Mouse (Mus musculus): ENCODE data around the gene Dpp6. TPM values are rescaled to one million over a fixed set of nuclear protein-coding genes. Genes with fewer than 3 reads are reported as not detected.

Dpp6 gene
- polyA plus RNA-seq, 1 experiment from 2014 or later, result 2.6 TPM

GRCm38 (mm10) chr5:27063871-27064270 is 246.9 kb downstream of the Dpp6 start:
- H3K36me3 ChIP-seq (ENCODE audit: control insufficient read depth, insufficient read depth, low read length), result no peaks in the 10 kb centered on the region
- H3K27me3 ChIP-seq (ENCODE audit: control insufficient read depth, insufficient read depth, low read length), result no peaks in the 10 kb centered on the region
- no peaks in the 10 kb centered on the region for H3K4me1 ChIP-seq (ENCODE audit: control insufficient read depth, insufficient read depth, low read length)
- 33% methylated on average over 1 of the region's 1 CpGs for WGBS
- no peaks in the 10 kb centered on the region for H3K9me3 ChIP-seq (ENCODE audit: control insufficient read depth, low read length)
- ATAC-seq (ENCODE audit: low FRiP score, low TSS enrichment), result no peak; the same call in 1 of the 2 replicates
- no peak overlapping the region for H3K4me3 ChIP-seq (ENCODE audit: low read length)
- no peak overlapping the region for H3K4me2 ChIP-seq (replicated peaks; ENCODE audit: low read depth, low read length)
- no peak overlapping the region for H3K27ac ChIP-seq (ENCODE audit: low read depth, low read length)
- H3K9ac ChIP-seq (ENCODE audit: low read depth, low read length), result no peak overlapping the region

- H3K27ac ChIP-seq (ENCODE audit: low read depth, low read length), result no peak overlapping the region
- no peaks in the 10 kb centered on the region for H3K27me3 ChIP-seq (ENCODE audit: control insufficient read depth, insufficient read depth, low read length)
- no peaks in the 10 kb centered on the region for H3K9me3 ChIP-seq (ENCODE audit: control insufficient read depth, low read length)
- H3K4me1 ChIP-seq (ENCODE audit: control insufficient read depth, insufficient read depth, low read length), result no peaks in the 10 kb centered on the region
- no peak overlapping the region for H3K4me3 ChIP-seq (ENCODE audit: low read length)
- ATAC-seq (ENCODE audit: low FRiP score, low TSS enrichment), result no peak
- no peaks in the 10 kb centered on the region for H3K36me3 ChIP-seq (ENCODE audit: control insufficient read depth, insufficient read depth, low read length)
- 78% methylated on average over 4 of the region's 4 CpGs for WGBS
- no peak overlapping the region for H3K4me2 ChIP-seq (replicated peaks; ENCODE audit: low read depth, low read length)
- H3K9ac ChIP-seq (ENCODE audit: low read depth, low read length), result no peak overlapping the region
These were observed 249.8 kb downstream of the Dpp6 start for GRCm38 (mm10) chr5:27066837-27067236.

GRCm38 (mm10) chr5:27075131-27075591 is 258.2 kb downstream of the Dpp6 start:
- ATAC-seq (ENCODE audit: low FRiP score, low TSS enrichment), result peak; percentile 52; the same call in 1 of the 2 replicates

DNA sequence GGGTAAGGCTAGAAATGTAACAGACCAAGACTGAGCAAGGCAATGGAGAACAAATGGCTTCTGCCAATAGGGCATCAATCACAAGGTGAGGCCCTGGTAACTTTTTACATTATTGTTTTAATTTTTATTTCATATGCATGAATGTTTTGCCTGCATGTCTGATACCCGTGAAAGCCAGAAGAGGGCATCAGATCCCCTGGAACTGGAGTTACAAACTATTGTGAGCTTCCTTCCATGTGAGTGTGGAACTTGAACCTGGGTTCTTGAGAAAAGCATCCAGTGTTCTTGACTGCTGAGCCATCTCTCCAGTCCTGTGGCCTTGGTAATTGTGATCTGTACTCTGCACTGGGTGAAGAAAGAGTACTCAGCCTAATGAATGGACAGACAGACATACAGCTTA is 259.0 kb downstream of the Dpp6 start:
- H3K36me3 ChIP-seq (ENCODE audit: control insufficient read depth, insufficient read depth, low read length), result no peaks in the 10 kb centered on the region
- H3K9me3 ChIP-seq (ENCODE audit: control insufficient read depth, low read length), result no peaks in the 10 kb centered on the region
- H3K9ac ChIP-seq (ENCODE audit: low read depth, low read length), result no peak overlapping the region
- H3K4me2 ChIP-seq (replicated peaks; ENCODE audit: low read depth, low read length), result no peak overlapping the region
- H3K4me3 ChIP-seq (ENCODE audit: low read length), result no peak overlapping the region
- H3K4me1 ChIP-seq (ENCODE audit: control insufficient read depth, insufficient read depth, low read length), result no peaks in the 10 kb centered on the region
- no peak for ATAC-seq (ENCODE audit: low FRiP score, low TSS enrichment)
- WGBS, result 29% methylated on average over 1 of the region's 1 CpGs
- no peaks in the 10 kb centered on the region for H3K27me3 ChIP-seq (ENCODE audit: control insufficient read depth, insufficient read depth, low read length)
- no peak overlapping the region for H3K27ac ChIP-seq (ENCODE audit: low read depth, low read length)

More at GRCm38 (mm10) chr5:27075131-27075591, 258.2 kb downstream of the Dpp6 start:
- 12% methylated on average over 8 of the region's 8 CpGs for WGBS
- Histone ChIP-seq H3K4me1 (ENCODE audit: control insufficient read depth, insufficient read depth, low read length) (no peaks in the 10 kb centered on the region), H3K4me3 (ENCODE audit: low read length) (no peak overlapping the region), H3K4me2 (replicated peaks; ENCODE audit: low read depth, low read length) (no peak overlapping the region), H3K9ac (ENCODE audit: low read depth, low read length) (no peak overlapping the region), H3K27ac (ENCODE audit: low read depth, low read length) (no peak overlapping the region), H3K27me3 (ENCODE audit: control insufficient read depth, insufficient read depth, low read length) (no peaks in the 10 kb centered on the region), H3K36me3 (ENCODE audit: control insufficient read depth, insufficient read depth, low read length) (no peaks in the 10 kb centered on the region), H3K9me3 (ENCODE audit: control insufficient read depth, low read length) (no peaks in the 10 kb centered on the region)

DNA sequence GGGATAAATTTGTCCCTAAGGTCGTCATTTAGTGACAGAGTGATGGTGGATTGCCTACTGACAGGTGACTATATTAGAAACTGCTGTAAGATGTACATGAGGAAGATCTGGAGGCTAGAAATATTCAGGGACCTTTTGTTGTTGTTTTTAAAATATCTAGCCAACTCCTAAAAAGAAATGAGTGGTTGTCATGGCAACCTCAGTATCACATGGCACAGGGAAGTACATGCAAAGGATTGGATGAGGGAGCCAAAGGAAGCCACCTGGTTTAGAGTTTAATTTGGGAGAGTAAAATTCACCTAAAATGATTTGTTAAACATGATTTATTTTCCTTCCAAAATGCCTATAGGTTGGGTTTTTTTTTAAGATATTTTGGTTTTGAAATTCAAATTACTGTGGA is 260.8 kb downstream of the Dpp6 start:
- ATAC-seq (ENCODE audit: low FRiP score, low TSS enrichment), result no peak
- Histone ChIP-seq H3K27ac (ENCODE audit: low read depth, low read length) (no peak overlapping the region), H3K36me3 (ENCODE audit: control insufficient read depth, insufficient read depth, low read length) (no peaks in the 10 kb centered on the region), H3K4me3 (ENCODE audit: low read length) (no peak overlapping the region), H3K4me2 (replicated peaks; ENCODE audit: low read depth, low read length) (no peak overlapping the region), H3K9me3 (ENCODE audit: control insufficient read depth, low read length) (no peaks in the 10 kb centered on the region), H3K4me1 (ENCODE audit: control insufficient read depth, insufficient read depth, low read length) (no peaks in the 10 kb centered on the region), H3K9ac (ENCODE audit: low read depth, low read length) (no peak overlapping the region), H3K27me3 (ENCODE audit: control insufficient read depth, insufficient read depth, low read length) (no peaks in the 10 kb centered on the region)
- 68% methylated on average over 1 of the region's 1 CpGs for WGBS

- Histone ChIP-seq H3K4me3 (ENCODE audit: low read length) (no peak overlapping the region), H3K27me3 (ENCODE audit: control insufficient read depth, insufficient read depth, low read length) (no peaks in the 10 kb centered on the region), H3K9me3 (ENCODE audit: control insufficient read depth, low read length) (no peaks in the 10 kb centered on the region), H3K27ac (ENCODE audit: low read depth, low read length) (no peak overlapping the region), H3K9ac (ENCODE audit: low read depth, low read length) (no peak overlapping the region), H3K4me1 (ENCODE audit: control insufficient read depth, insufficient read depth, low read length) (no peaks in the 10 kb centered on the region), H3K4me2 (replicated peaks; ENCODE audit: low read depth, low read length) (no peak overlapping the region), H3K36me3 (ENCODE audit: control insufficient read depth, insufficient read depth, low read length) (no peaks in the 10 kb centered on the region)
- ATAC-seq (ENCODE audit: low FRiP score, low TSS enrichment), result no peak
- WGBS, result 73% methylated on average over 1 of the region's 1 CpGs
These were observed 264.3 kb downstream of the Dpp6 start for GRCm38 (mm10) chr5:27081275-27081674.

- Histone ChIP-seq H3K4me2 (replicated peaks; ENCODE audit: low read depth, low read length) (no peak overlapping the region), H3K27me3 (ENCODE audit: control insufficient read depth, insufficient read depth, low read length) (no peaks in the 10 kb centered on the region), H3K27ac (ENCODE audit: low read depth, low read length) (no peak overlapping the region), H3K4me1 (ENCODE audit: control insufficient read depth, insufficient read depth, low read length) (no peaks in the 10 kb centered on the region), H3K9me3 (ENCODE audit: control insufficient read depth, low read length) (no peaks in the 10 kb centered on the region), H3K36me3 (ENCODE audit: control insufficient read depth, insufficient read depth, low read length) (no peaks in the 10 kb centered on the region), H3K9ac (ENCODE audit: low read depth, low read length) (no peak overlapping the region), H3K4me3 (ENCODE audit: low read length) (no peak overlapping the region)
- whole genome bisulfite sequencing, result 68% methylated on average over 4 of the region's 4 CpGs
- ATAC-seq (ENCODE audit: low FRiP score, low TSS enrichment), result no peak
These were observed 266.8 kb downstream of the Dpp6 start for GRCm38 (mm10) chr5:27083762-27084161.

GRCm38 (mm10) chr5:27108221-27108620 is 291.2 kb downstream of the Dpp6 start:
- Histone ChIP-seq H3K27ac (ENCODE audit: low read depth, low read length) (no peak overlapping the region), H3K4me1 (ENCODE audit: control insufficient read depth, insufficient read depth, low read length) (no peaks in the 10 kb centered on the region), H3K27me3 (ENCODE audit: control insufficient read depth, insufficient read depth, low read length) (no peaks in the 10 kb centered on the region), H3K4me2 (replicated peaks; ENCODE audit: low read depth, low read length) (no peak overlapping the region), H3K36me3 (ENCODE audit: control insufficient read depth, insufficient read depth, low read length) (no peaks in the 10 kb centered on the region), H3K9ac (ENCODE audit: low read depth, low read length) (no peak overlapping the region), H3K9me3 (ENCODE audit: control insufficient read depth, low read length) (no peaks in the 10 kb centered on the region), H3K4me3 (ENCODE audit: low read length) (no peak overlapping the region)
- WGBS, result 94% methylated on average over 1 of the region's 1 CpGs
- no peak for ATAC-seq (ENCODE audit: low FRiP score, low TSS enrichment)

DNA sequence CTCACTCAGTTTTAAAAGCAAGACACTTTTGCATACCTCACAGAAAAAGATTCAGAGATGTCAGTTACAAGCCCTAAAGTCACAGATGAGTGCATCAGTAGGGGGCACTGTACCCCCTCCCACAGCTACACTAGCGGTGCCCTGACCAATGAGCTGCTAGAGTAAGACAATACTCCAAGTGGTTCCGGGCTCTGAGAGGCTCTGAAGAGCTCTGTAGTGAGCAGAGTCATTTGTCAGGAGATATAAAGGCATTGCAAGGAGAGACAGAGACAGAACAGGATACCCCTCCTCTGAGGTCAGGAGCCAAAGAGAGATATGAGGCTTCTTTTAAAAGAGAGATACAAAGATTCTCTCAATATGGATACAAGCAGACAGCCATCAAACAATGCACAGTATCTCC is 305.5 kb downstream of the Dpp6 start:
- WGBS, result 27% methylated on average over 2 of the region's 2 CpGs
- no peak for ATAC-seq (ENCODE audit: low FRiP score, low TSS enrichment)
- Histone ChIP-seq H3K27me3 (ENCODE audit: control insufficient read depth, insufficient read depth, low read length) (no peaks in the 10 kb centered on the region), H3K36me3 (ENCODE audit: control insufficient read depth, insufficient read depth, low read length) (no peaks in the 10 kb centered on the region), H3K9me3 (ENCODE audit: control insufficient read depth, low read length) (no peaks in the 10 kb centered on the region), H3K9ac (ENCODE audit: low read depth, low read length) (no peak overlapping the region), H3K4me3 (ENCODE audit: low read length) (no peak overlapping the region), H3K4me1 (ENCODE audit: control insufficient read depth, insufficient read depth, low read length) (no peaks in the 10 kb centered on the region), H3K4me2 (replicated peaks; ENCODE audit: low read depth, low read length) (no peak overlapping the region), H3K27ac (ENCODE audit: low read depth, low read length) (no peak overlapping the region)

Data from kidney, embryonic 14.5 days (tissue).